Mouse (Mus musculus): ENCODE results near the gene Foxm1. TPM values are rescaled to one million over a fixed set of nuclear protein-coding genes. Genes with fewer than 3 reads are reported as not detected.

Gene Foxm1
- total RNA-seq (2023): 10 to 100 TPM; 48.9 to 56.7 TPM

GRCm38 (mm10) chr6:128362381-128363006 lies at the start of gene Foxm1, which contains the start of gene Rhno1:
TSS of gene Foxm1 (plus strand) at chr6:128362967.
TSS of gene Rhno1 (minus strand) at chr6:128362911.

GRCm38 (mm10) chr6:128355726-128356416 lies 6.9 kb upstream of the Foxm1 start, which contains the start of gene Tulp3:
TSS of gene Tulp3 (minus strand) at chr6:128355851.

GRCm38 (mm10) chr6:128375192-128375591 lies 12.4 kb downstream of the Foxm1 start, which contains the start of the genes Tex52 and Gm44596:
TSS of gene Tex52 (plus strand) at chr6:128375456.
TSS of gene Gm44596 (plus strand) at chr6:128375503.

GRCm38 (mm10) chr6:128398996-128399395 lies 36.2 kb downstream of the Foxm1 start, which contains the start of gene Nrip2:
TSS of gene Nrip2 (plus strand) at chr6:128399296.

GRCm38 (mm10) chr6:128424269-128425019 lies 61.7 kb downstream of the Foxm1 start, which contains the start of gene Itfg2:
TSS of gene Itfg2 (minus strand) at chr6:128424931.

Other genes with a start within 250 kb of the Foxm1 start
- 1 to 10 TPM in 1 of 2 experiments, under 1 TPM in 1; 0.91 to 1.4 TPM for gene Tspan9, start 219.4 kb upstream of the Foxm1 start, total RNA-seq (2023)
- gene Tead4, start 62.1 kb upstream of the Foxm1 start, total RNA-seq (2023): under 1 TPM; 0.20 to 0.38 TPM
- under 1 TPM; 0.37 to 0.84 TPM for gene Tulp3, start 7.1 kb upstream of the Foxm1 start, total RNA-seq (2023)
- 10 to 100 TPM; 30.0 to 36.6 TPM for gene Rhno1, start 56 bp upstream of the Foxm1 start, total RNA-seq (2023)
- not detected for gene Tex52, start 12.5 kb downstream of the Foxm1 start, total RNA-seq (2023)
- gene Gm44596, start 12.5 kb downstream of the Foxm1 start, total RNA-seq (2023): not detected
- gene Nrip2, start 36.3 kb downstream of the Foxm1 start, total RNA-seq (2023): not detected
- gene Itfg2, start 62.0 kb downstream of the Foxm1 start, total RNA-seq (2023): 10 to 100 TPM; 12.3 to 12.7 TPM
- 10 to 100 TPM; 39.2 to 39.7 TPM for gene Fkbp4, start 75.7 kb downstream of the Foxm1 start, total RNA-seq (2023)
- gene Pzp, start 163.8 kb downstream of the Foxm1 start, total RNA-seq (2023): not detected
- not detected for gene A2ml1, start 218.6 kb downstream of the Foxm1 start, total RNA-seq (2023)